Mouse (Mus musculus): Measurements from ENCODE around the gene Armc3. TPM values are rescaled to one million over a fixed set of nuclear protein-coding genes. Genes with fewer than 3 reads are reported as not detected.

The Armc3 gene
- 0.15 TPM in 1 of 2 replicates, not detected in the other for polyA plus RNA-seq (2014; fragmentation: Nextera tagmentation; extraction: Ambion mirVana)

DNA sequence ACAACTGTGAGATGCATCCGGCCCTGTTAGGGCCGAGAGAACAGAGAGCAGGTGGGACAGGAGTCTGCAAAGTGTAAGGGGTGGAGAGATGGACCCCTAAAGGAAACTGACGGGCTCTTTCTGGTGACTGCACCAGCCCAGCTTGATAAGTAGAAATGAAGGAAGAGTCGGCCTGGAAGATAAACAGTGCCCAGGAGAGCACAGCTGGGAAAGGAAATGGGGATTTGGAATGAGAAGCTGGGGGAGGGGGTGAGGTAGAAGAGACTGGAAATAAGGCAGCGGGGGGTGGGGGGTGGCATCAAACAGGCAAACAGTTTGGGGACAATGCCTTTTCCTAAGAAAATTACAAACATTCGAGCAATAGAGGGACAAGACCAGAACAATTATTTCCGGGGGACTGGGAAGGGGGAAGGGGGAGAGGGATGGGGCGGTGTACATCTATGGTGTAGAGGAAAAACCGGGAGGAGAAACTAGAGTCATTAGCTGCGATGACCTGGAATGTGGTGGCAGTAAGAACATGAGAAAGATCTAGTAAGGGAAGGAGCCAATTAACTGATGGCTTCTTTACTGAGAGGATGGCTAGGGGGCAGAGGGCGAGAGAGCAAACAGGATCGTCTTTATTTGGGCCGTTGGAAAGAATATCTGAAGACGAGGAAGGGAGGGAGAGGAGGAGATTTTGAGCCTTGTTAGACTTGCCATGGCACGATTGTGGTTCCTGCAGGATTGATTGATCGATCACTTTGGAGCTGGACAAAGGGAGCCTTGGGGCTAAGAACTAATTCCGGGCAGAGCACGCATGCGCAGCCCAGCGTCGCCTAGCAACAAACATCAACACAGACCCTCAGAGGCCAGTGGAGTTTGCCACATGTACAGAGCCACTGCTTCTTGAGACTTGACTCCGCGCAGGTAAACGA is at the start of gene Armc3:
Gene Armc3 (plus strand): TSS at position 851 of the 914 bp plus-strand sequence.
- H3K4me2 ChIP-seq (ENCODE audit: low read depth, severe bottlenecking) = peak within 1 kb of the TSS; percentile 57
- H3K36me3 ChIP-seq (ENCODE audit: control insufficient read depth, insufficient read depth, low read length) = no peaks in the 10 kb centered on the region
- WGBS = 21% methylated on average over 24 of the region's 24 CpGs
- peak; percentile 94 for ATAC-seq (ENCODE audit: insufficient number of reproducible peaks, low FRiP score, low TSS enrichment, low read depth)
- H3K9ac ChIP-seq (ENCODE audit: low read length) = peak within 1 kb of the TSS; percentile 70
- H3K27me3 ChIP-seq (ENCODE audit: control insufficient read depth, insufficient read depth, low read length) = no peaks in the 10 kb centered on the region
- peak; percentile 91 for DNase-seq (ENCODE audit: low spot score)
- H3K9me3 ChIP-seq (ENCODE audit: control insufficient read depth, low read length) = no peaks in the 10 kb centered on the region
- H3K27ac ChIP-seq (replicated peaks; ENCODE audit: low read depth, low read length) = no peak within 1 kb of the TSS
- H3K4me1 ChIP-seq (ENCODE audit: control insufficient read depth, insufficient read depth, low read length) = 0 out of 2 replicates have a peak, but pooled peaks cover 4% of the 10 kb centered on the region
- H3K4me3 ChIP-seq (ENCODE audit: low read depth, low read length) = peak within 1 kb of the TSS; percentile 36

DNA sequence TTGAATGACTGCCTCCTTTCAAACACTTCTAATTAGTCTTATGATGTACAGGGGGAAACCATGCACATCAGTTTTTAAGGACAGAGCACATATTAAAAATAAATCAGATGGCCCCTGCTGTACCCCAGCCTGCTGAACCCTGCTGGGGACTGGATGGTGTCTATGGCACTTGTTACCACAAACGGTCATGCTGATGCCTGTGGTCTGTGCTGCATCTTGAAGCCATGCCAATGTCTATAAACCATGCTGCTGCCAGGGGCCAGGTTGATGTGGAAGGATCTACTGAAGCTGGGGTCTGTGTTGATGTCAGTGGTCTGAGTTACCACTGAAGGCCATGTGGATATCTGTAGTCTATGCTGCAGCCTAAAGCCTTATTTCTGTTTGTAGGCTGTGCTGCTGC is 46.4 kb upstream of the Armc3 start:
- Histone ChIP-seq H3K4me2 (ENCODE audit: low read depth, severe bottlenecking) (no peak overlapping the region), H3K27me3 (ENCODE audit: control insufficient read depth, insufficient read depth, low read length) (no peaks in the 10 kb centered on the region), H3K4me3 (ENCODE audit: low read depth, low read length) (no peak overlapping the region), H3K4me1 (ENCODE audit: control insufficient read depth, insufficient read depth, low read length) (no peaks in the 10 kb centered on the region), H3K9me3 (ENCODE audit: control insufficient read depth, low read length) (no peaks in the 10 kb centered on the region), H3K27ac (replicated peaks; ENCODE audit: low read depth, low read length) (no peak overlapping the region), H3K9ac (ENCODE audit: low read length) (no peak overlapping the region), H3K36me3 (ENCODE audit: control insufficient read depth, insufficient read depth, low read length) (no peaks in the 10 kb centered on the region)
- 85% methylated on average over 1 of the region's 1 CpGs for WGBS
- no peak for ATAC-seq (ENCODE audit: insufficient number of reproducible peaks, low FRiP score, low TSS enrichment, low read depth)
- DNase-seq (ENCODE audit: low spot score) = no peak

DNA sequence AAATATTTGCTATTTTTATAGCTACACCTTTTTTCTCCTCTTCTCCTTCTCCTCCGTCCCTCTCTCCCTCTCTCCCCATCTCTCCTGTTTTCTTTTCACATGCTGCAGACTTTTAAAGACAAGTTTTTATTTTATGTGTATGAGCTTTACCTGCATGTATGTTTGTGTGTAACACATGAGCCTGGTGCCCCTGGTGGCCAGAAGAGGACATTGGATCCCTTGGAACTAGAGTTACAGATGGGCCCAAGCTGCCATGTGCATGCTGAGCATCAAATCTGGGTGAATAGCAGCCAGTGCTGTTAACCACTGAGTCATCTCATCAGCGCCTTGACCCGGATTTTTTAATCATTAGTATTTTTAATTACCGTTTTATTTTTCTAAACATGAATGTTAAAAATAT is 42.9 kb upstream of the Armc3 start:
- no peak overlapping the region for H3K4me2 ChIP-seq (ENCODE audit: low read depth, severe bottlenecking)
- no peak for DNase-seq (ENCODE audit: low spot score)
- 56% methylated on average over 4 of the region's 4 CpGs for WGBS

DNA sequence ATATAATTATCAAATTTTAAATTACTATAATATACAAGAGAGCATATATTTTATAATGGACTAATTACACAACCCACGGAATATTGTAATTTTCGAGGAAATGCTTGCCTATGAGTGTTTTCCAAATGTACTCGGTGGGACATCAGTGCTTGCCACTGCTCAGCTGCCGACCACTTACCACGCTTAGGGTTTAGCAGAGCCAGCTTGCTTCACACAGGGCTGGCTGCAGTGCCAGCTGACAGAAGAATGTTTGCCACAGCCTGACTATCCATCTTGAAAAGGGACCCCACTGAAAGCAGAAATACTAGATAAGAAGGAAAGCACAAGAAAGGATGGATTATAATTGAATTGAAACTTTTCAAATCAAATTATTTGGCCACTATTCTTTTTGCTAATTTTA is 39.6 kb upstream of the Armc3 start:
- Histone ChIP-seq H3K4me2 (ENCODE audit: low read depth, severe bottlenecking) (no peak overlapping the region), H3K9ac (ENCODE audit: low read length) (no peak overlapping the region), H3K27ac (replicated peaks; ENCODE audit: low read depth, low read length) (no peak overlapping the region), H3K27me3 (ENCODE audit: control insufficient read depth, insufficient read depth, low read length) (no peaks in the 10 kb centered on the region), H3K9me3 (ENCODE audit: control insufficient read depth, low read length) (no peaks in the 10 kb centered on the region), H3K36me3 (ENCODE audit: control insufficient read depth, insufficient read depth, low read length) (no peaks in the 10 kb centered on the region), H3K4me1 (ENCODE audit: control insufficient read depth, insufficient read depth, low read length) (no peaks in the 10 kb centered on the region), H3K4me3 (ENCODE audit: low read depth, low read length) (no peak overlapping the region)
- DNase-seq (ENCODE audit: low spot score) (no peak), ATAC-seq (ENCODE audit: insufficient number of reproducible peaks, low FRiP score, low TSS enrichment, low read depth) (no peak)
- 77% methylated on average over 5 of the region's 5 CpGs for WGBS

More for the DNA sequence above, 42.9 kb upstream of the Armc3 start:
- no peaks in the 10 kb centered on the region for H3K27me3 ChIP-seq (ENCODE audit: control insufficient read depth, insufficient read depth, low read length)
- H3K36me3 ChIP-seq (ENCODE audit: control insufficient read depth, insufficient read depth, low read length) = no peaks in the 10 kb centered on the region
- no peak overlapping the region for H3K27ac ChIP-seq (replicated peaks; ENCODE audit: low read depth, low read length)
- no peaks in the 10 kb centered on the region for H3K4me1 ChIP-seq (ENCODE audit: control insufficient read depth, insufficient read depth, low read length)
- H3K9ac ChIP-seq (ENCODE audit: low read length) = no peak overlapping the region
- ATAC-seq (ENCODE audit: insufficient number of reproducible peaks, low FRiP score, low TSS enrichment, low read depth) = no peak
- no peaks in the 10 kb centered on the region for H3K9me3 ChIP-seq (ENCODE audit: control insufficient read depth, low read length)
- H3K4me3 ChIP-seq (ENCODE audit: low read depth, low read length) = no peak overlapping the region

DNA sequence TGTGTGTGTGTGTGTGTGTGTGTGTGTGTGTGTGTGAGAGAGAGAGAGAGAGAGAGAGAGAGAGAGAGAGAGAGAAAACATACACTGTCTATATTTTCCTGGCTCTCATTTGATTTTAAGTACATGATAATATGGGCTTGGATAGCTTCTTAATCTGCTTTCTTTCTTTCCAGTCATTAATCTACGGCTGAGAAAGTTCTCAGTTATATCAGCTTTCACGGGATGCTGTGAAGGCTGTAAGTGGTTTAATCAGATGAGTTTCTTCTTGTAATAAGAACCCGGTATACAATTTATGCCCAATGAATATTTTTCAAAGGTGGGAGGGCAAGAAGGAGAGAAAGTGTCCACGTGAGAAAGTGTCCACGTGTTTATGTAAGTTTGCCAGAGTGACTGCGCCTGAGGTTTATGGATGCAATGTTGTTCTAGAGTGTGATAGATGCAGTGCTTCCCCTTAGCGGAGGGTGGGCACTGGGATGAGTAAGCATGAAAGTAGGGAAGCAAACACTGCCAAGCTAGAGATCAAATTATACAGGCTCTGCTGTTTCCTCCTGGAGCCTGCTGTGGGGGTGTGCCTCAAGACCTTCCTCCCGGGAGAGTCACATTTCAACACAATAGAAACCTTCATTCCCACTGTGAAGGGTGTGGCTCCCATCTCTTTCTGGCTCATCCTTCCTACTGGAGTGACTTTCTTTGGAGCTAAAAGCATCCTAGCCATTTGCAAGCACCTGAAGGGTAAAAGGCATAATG is 38.6 kb upstream of the Armc3 start:
- 26% methylated on average over 8 of the region's 8 CpGs for WGBS
- Histone ChIP-seq H3K9ac (ENCODE audit: low read length) (no peak overlapping the region), H3K4me3 (ENCODE audit: low read depth, low read length) (no peak overlapping the region), H3K27ac (replicated peaks; ENCODE audit: low read depth, low read length) (no peak overlapping the region), H3K4me1 (ENCODE audit: control insufficient read depth, insufficient read depth, low read length) (no peaks in the 10 kb centered on the region), H3K27me3 (ENCODE audit: control insufficient read depth, insufficient read depth, low read length) (no peaks in the 10 kb centered on the region), H3K4me2 (ENCODE audit: low read depth, severe bottlenecking) (no peak overlapping the region), H3K36me3 (ENCODE audit: control insufficient read depth, insufficient read depth, low read length) (no peaks in the 10 kb centered on the region), H3K9me3 (ENCODE audit: control insufficient read depth, low read length) (no peaks in the 10 kb centered on the region)
- no peak for DNase-seq (ENCODE audit: low spot score)
- ATAC-seq (ENCODE audit: insufficient number of reproducible peaks, low FRiP score, low TSS enrichment, low read depth) = no peak

DNA sequence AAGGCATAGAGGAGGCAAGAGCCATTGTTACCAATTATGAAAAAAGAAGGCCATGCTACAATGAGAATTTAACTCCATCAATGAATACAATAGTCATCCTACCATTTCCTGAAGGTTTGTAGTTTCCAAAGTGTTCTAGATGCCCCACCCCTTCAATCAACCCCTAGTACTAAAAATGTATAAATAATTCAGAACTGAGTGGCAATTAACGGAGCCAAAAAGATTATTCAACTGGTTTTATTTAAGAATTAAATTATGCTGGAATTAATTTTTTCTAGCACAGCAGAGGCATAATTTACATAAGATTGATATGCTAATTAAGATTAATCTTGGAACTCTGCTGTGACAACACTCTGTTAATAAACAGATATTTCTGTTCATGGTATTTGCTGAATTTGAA is 34.9 kb upstream of the Armc3 start:
- WGBS = 92% methylated on average over 1 of the region's 1 CpGs
- ATAC-seq (ENCODE audit: insufficient number of reproducible peaks, low FRiP score, low TSS enrichment, low read depth) (no peak), DNase-seq (ENCODE audit: low spot score) (no peak)
- Histone ChIP-seq H3K4me1 (ENCODE audit: control insufficient read depth, insufficient read depth, low read length) (no peaks in the 10 kb centered on the region), H3K27me3 (ENCODE audit: control insufficient read depth, insufficient read depth, low read length) (no peaks in the 10 kb centered on the region), H3K9me3 (ENCODE audit: control insufficient read depth, low read length) (no peaks in the 10 kb centered on the region), H3K36me3 (ENCODE audit: control insufficient read depth, insufficient read depth, low read length) (no peaks in the 10 kb centered on the region), H3K4me2 (ENCODE audit: low read depth, severe bottlenecking) (no peak overlapping the region), H3K4me3 (ENCODE audit: low read depth, low read length) (no peak overlapping the region), H3K27ac (replicated peaks; ENCODE audit: low read depth, low read length) (no peak overlapping the region), H3K9ac (ENCODE audit: low read length) (no peak overlapping the region)

DNA sequence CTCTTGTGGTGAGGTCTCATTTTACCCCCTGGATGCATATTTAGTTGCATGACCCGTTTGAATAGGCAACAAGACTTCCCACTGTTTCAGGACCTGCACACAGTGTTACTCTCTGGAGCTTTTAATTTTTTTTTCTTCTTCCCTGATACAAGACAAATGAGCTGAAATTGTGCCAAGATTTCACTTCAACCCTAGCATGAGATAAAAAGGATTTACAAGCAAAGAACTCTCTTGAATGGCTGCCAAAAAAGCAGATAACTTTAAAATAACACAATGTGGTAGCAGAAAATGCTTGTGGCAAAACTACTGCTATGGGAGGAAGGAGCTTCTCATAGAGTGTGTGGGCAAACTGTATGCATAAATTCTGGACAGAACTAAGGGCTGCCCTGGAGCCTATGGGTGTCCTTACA is 22.3 kb upstream of the Armc3 start:
- DNase-seq (ENCODE audit: low spot score) (no peak), ATAC-seq (ENCODE audit: insufficient number of reproducible peaks, low FRiP score, low TSS enrichment, low read depth) (no peak)
- H3K27me3 ChIP-seq (ENCODE audit: control insufficient read depth, insufficient read depth, low read length) = no peaks in the 10 kb centered on the region
- no peak overlapping the region for H3K9ac ChIP-seq (ENCODE audit: low read length)
- H3K27ac ChIP-seq (replicated peaks; ENCODE audit: low read depth, low read length) = no peak overlapping the region
- no peaks in the 10 kb centered on the region for H3K9me3 ChIP-seq (ENCODE audit: control insufficient read depth, low read length)
- H3K4me3 ChIP-seq (ENCODE audit: low read depth, low read length) = no peak overlapping the region
- 44% methylated on average over 1 of the region's 1 CpGs for WGBS
- no peaks in the 10 kb centered on the region for H3K36me3 ChIP-seq (ENCODE audit: control insufficient read depth, insufficient read depth, low read length)
- no peaks in the 10 kb centered on the region for H3K4me1 ChIP-seq (ENCODE audit: control insufficient read depth, insufficient read depth, low read length)
- H3K4me2 ChIP-seq (ENCODE audit: low read depth, severe bottlenecking) = no peak overlapping the region

DNA sequence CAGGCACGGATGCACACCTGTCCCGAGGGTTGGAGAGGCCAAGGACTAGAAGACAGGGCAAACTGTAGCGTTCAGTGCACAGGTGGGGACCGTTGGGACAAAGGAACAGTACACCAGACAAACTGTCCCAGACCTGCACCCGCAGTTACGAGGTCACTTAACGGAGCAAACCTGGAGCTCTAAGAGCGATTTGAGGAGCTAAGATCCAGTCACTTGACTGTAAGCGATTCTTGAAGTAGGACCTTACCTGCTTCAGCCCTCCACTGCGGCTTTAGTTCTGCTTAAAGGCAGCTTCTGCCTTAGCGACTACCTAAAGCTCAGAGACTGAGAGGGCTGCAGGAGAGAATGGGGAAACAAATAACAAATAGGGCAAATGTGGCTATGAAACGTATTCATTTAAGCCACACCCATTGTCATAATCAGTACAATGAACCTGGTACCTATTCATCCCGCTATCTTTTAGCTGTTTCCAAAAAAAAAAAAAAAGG is 308 bp downstream of the Armc3 start:
- Histone ChIP-seq H3K27ac (replicated peaks; ENCODE audit: low read depth, low read length) (no peak overlapping the region), H3K36me3 (ENCODE audit: control insufficient read depth, insufficient read depth, low read length) (no peaks in the 10 kb centered on the region), H3K4me1 (ENCODE audit: control insufficient read depth, insufficient read depth, low read length) (0 out of 2 replicates have a peak, but pooled peaks cover 4% of the 10 kb centered on the region), H3K9ac (ENCODE audit: low read length) (peak overlapping the region; percentile 70), H3K27me3 (ENCODE audit: control insufficient read depth, insufficient read depth, low read length) (no peaks in the 10 kb centered on the region), H3K4me2 (ENCODE audit: low read depth, severe bottlenecking) (peak overlapping the region; percentile 57), H3K9me3 (ENCODE audit: control insufficient read depth, low read length) (no peaks in the 10 kb centered on the region), H3K4me3 (ENCODE audit: low read depth, low read length) (peak overlapping the region; percentile 36)
- ATAC-seq (ENCODE audit: insufficient number of reproducible peaks, low FRiP score, low TSS enrichment, low read depth) = no peak
- no peak for DNase-seq (ENCODE audit: low spot score)
- WGBS = 36% methylated on average over 13 of the region's 13 CpGs

Data from limb, embryonic 11.5 days (tissue).